23 mouse cellular contexts compared by ENCODE assay signal in genomic region chr16:81187579-81188179, GRCm38 (mm10). TPM values are rescaled to one million over a fixed set of nuclear protein-coding genes. Genes with fewer than 3 reads are reported as not detected.
DNase-seq lines count a peak whose midpoint lies in the region; ATAC-seq lines count a peak whose summit lies in the region.
"Had no signal": no experiment of that assay in that cellular context is flagged by ENCODE, and none has a peak within 500 bp of the region (broad histone marks: within the 10 kb centered on the region; RNA-seq: fewer than 3 reads in every experiment).

No protein-coding gene starts in this region.

- no peak for ATAC-seq in forebrain, embryonic 16.5 days
- ATAC-seq in forebrain, embryonic 12.5 days (ENCODE audit: low FRiP score): no peak
- ATAC-seq: intestine, postnatal 0 days; lung, postnatal 0 days had no signal

- peak; percentile 19 to 22 for DNase-seq in layer of hippocampus, postnatal 10 days (ENCODE audit: low spot score in 2 of 2)
- no peak for DNase-seq in layer of hippocampus, postnatal 36 days
- DNase-seq in cerebellum, adult 18-20 months: peak; percentile 24 to 43
- peak; percentile 31 to 55 for DNase-seq in cerebellum, postnatal 36 days
- DNase-seq in kidney, postnatal 4 days: no peak
- DNase-seq in kidney, adult 18-20 months: no peak
- DNase-seq: adrenal gland, adult 2 months; gastrocnemius, adult 2 months; heart, adult 18-20 months; heart, postnatal 4 days; kidney, postnatal 14 days; midbrain, embryonic 14.5 days; spleen, adult 18-20 months; thymus, adult 2 months had no signal

- peak overlapping the region; percentile 34 for H3K4me2 ChIP-seq in forebrain, embryonic 16.5 days (ENCODE audit: low read length)
- no peak overlapping the region for H3K4me2 ChIP-seq in forebrain, embryonic 12.5 days
- H3K4me2 ChIP-seq: embryonic facial prominence, embryonic 13.5 days; limb, embryonic 12.5 days; liver, embryonic 15.5 days had no signal

- H3K9ac ChIP-seq in forebrain, embryonic 16.5 days (replicated peaks; ENCODE audit: low read depth, low read length): no peak overlapping the region
- no peak overlapping the region for H3K9ac ChIP-seq in forebrain, embryonic 12.5 days
- H3K9ac ChIP-seq: embryonic facial prominence, embryonic 13.5 days; limb, embryonic 12.5 days; liver, embryonic 15.5 days had no signal

- 0 out of 2 replicates have a peak, but pooled peaks cover 2% of the 10 kb centered on the region for H3K4me1 ChIP-seq in forebrain, embryonic 16.5 days (replicated peaks; ENCODE audit: control insufficient read depth, insufficient read depth, low read length)
- H3K4me1 ChIP-seq in forebrain, embryonic 12.5 days: no peaks in the 10 kb centered on the region
- H3K4me1 ChIP-seq: embryonic facial prominence, embryonic 13.5 days; limb, embryonic 12.5 days; liver, embryonic 15.5 days had no signal

- 67% methylated on average over 16 of the region's 16 CpGs for WGBS in forebrain, embryonic 16.5 days
- WGBS in forebrain, embryonic 12.5 days: 87% methylated on average over 16 of the region's 16 CpGs

- H3K36me3 ChIP-seq in forebrain, embryonic 16.5 days (ENCODE audit: control insufficient read depth, insufficient read depth): no peaks in the 10 kb centered on the region
- no peaks in the 10 kb centered on the region for H3K36me3 ChIP-seq in forebrain, embryonic 12.5 days (replicated peaks)
- H3K36me3 ChIP-seq: embryonic facial prominence, embryonic 13.5 days; limb, embryonic 12.5 days; liver, embryonic 15.5 days had no signal

- no peaks in the 10 kb centered on the region for H3K9me3 ChIP-seq in forebrain, embryonic 16.5 days (ENCODE audit: control insufficient read depth, low read length)
- no peaks in the 10 kb centered on the region for H3K9me3 ChIP-seq in forebrain, embryonic 12.5 days
- H3K9me3 ChIP-seq: embryonic facial prominence, embryonic 13.5 days; limb, embryonic 12.5 days; liver, embryonic 15.5 days had no signal

- H3K4me3 ChIP-seq in forebrain, embryonic 16.5 days (replicated peaks; ENCODE audit: low read length): no peak overlapping the region
- no peak overlapping the region for H3K4me3 ChIP-seq in forebrain, embryonic 12.5 days (replicated peaks)
- H3K4me3 ChIP-seq: embryonic facial prominence, embryonic 13.5 days; gastrocnemius, adult 2 months; limb, embryonic 12.5 days; liver, embryonic 15.5 days had no signal

- no peaks in the 10 kb centered on the region for H3K27me3 ChIP-seq in forebrain, embryonic 16.5 days (replicated peaks; ENCODE audit: control insufficient read depth, insufficient read depth, low read length)
- no peaks in the 10 kb centered on the region for H3K27me3 ChIP-seq in forebrain, embryonic 12.5 days
- H3K27me3 ChIP-seq: embryonic facial prominence, embryonic 13.5 days; limb, embryonic 12.5 days; liver, embryonic 15.5 days had no signal

- no peak overlapping the region for H3K27ac ChIP-seq in forebrain, embryonic 16.5 days (ENCODE audit: low read length)
- no peak overlapping the region for H3K27ac ChIP-seq in forebrain, embryonic 12.5 days
- H3K27ac ChIP-seq: embryonic facial prominence, embryonic 13.5 days; gastrocnemius, adult 2 months; limb, embryonic 12.5 days; liver, embryonic 15.5 days had no signal

RNA-seq across cellular contexts. Expression of gene Ncam2, which starts 12.8 kb away (rescaled TPM):
- polyA plus RNA-seq in forebrain, embryonic 16.5 days (2015; fragmentation: Nextera tagmentation; extraction: Ambion mirVana): 8.3 and 12.3 TPM in 2 replicates
- 7.7 TPM in 2 replicates for polyA plus RNA-seq in forebrain, embryonic 12.5 days (2016; fragmentation: Nextera tagmentation; extraction: Ambion mirVana)
- total RNA-seq in layer of hippocampus, postnatal 10 days (2021): 10 to 100 TPM; 68.4 to 69.0 TPM
- total RNA-seq in layer of hippocampus, postnatal 36 days (2021): 10 to 100 TPM; 51.3 to 52.0 TPM
- total RNA-seq: common myeloid progenitor, adult 5-6 weeks; gastrocnemius, adult 2 months; megakaryocyte progenitor cell, adult 5-6 weeks had no signal
- polyA plus RNA-seq: thymus, adult 2 months had no signal

Comparison
In these comparisons a context has a peak if more than half of its experiments do, and no peak if none do; other contexts are left out.
1. DNase-seq: peak in layer of hippocampus, postnatal 10 days (2 of 2), cerebellum, adult 18-20 months (2 of 2) and cerebellum, postnatal 36 days (2 of 2); none in layer of hippocampus, postnatal 36 days (0 of 2), kidney, postnatal 4 days (0 of 2) and kidney, adult 18-20 months (single experiment).